Mouse (Mus musculus) C2C12 (cell line): ENCODE measurements around the gene Pidd1. TPM values are rescaled to one million over a fixed set of nuclear protein-coding genes. Genes with fewer than 3 reads are reported as not detected.

Experiments used
- H3K27me3 ChIP-seq: one replicate; pipeline ENCODE4 v1.6.1; 2011; ENCODE audit not compliant: control insufficient read depth, insufficient read depth, insufficient read length
- H3K36me3 ChIP-seq: one replicate; pipeline ENCODE4 v1.6.1; 2011; ENCODE audit not compliant: control insufficient read depth, insufficient read depth
- H3K4me3 ChIP-seq: one replicate; pipeline ENCODE4 v1.5.1; 2011; ENCODE audit warnings: mild to moderate bottlenecking, control low read depth; ENCODE audit not compliant: poor library complexity, insufficient read depth, severe bottlenecking
- H3K79me2 ChIP-seq: one replicate; pipeline ENCODE4 v1.6.1; 2011; ENCODE audit not compliant: control insufficient read depth, insufficient read depth
- H3K79me3 ChIP-seq: one replicate; pipeline ENCODE4 v1.6.1; 2011; ENCODE audit warnings: low read depth, control low read depth
- H3ac ChIP-seq: one replicate; pipeline ENCODE3; 2011; ENCODE audit warnings: low read depth; ENCODE audit not compliant: control insufficient read depth, insufficient read length
- CEBPB ChIP-seq: IDR thresholded peaks from one replicate; pipeline ENCODE4 v1.6.1; 2011; ENCODE audit warnings: low read depth, mild to moderate bottlenecking, control low read depth, moderate library complexity
- CTCF ChIP-seq: IDR thresholded peaks from one replicate; pipeline ENCODE4 v1.5.1; 2011; ENCODE audit not compliant: control insufficient read depth, insufficient read depth, insufficient read length
- FOSL1 ChIP-seq: IDR thresholded peaks from one replicate; pipeline ENCODE4 v1.8.0; 2011; ENCODE audit warnings: mild to moderate bottlenecking, low read length; ENCODE audit not compliant: poor library complexity, insufficient read depth, severe bottlenecking
- MAX ChIP-seq: IDR thresholded peaks from one replicate; pipeline ENCODE4 v1.6.1; 2011; ENCODE audit warnings: mild to moderate bottlenecking, control low read depth
- MYOD1 ChIP-seq: IDR thresholded peaks from one replicate; pipeline ENCODE4 v1.6.1; 2011; ENCODE audit warnings: low read depth; ENCODE audit not compliant: control insufficient read depth, insufficient read length
- MYOG ChIP-seq: IDR thresholded peaks from one replicate; pipeline ENCODE4 v1.6.1; 2011; ENCODE audit not compliant: control insufficient read depth, insufficient read length; ENCODE audit errors: extremely low read depth
- USF1 ChIP-seq: IDR thresholded peaks from one replicate; pipeline ENCODE4 v1.6.1; 2011; ENCODE audit warnings: low read depth, mild to moderate bottlenecking, control low read depth, moderate library complexity
- polyA plus RNA-seq: library from polyadenylated mRNA; unstranded; fragments of >200 nt; fragmentation: generic; extraction: Trizol; gene quantifications from one replicate; pipeline ENCODE4 v1.2.1, GENCODE M21; 2012; ENCODE audit warnings: missing spikeins

Pidd1 gene
- polyA plus RNA-seq, 1 experiment: 9.5 TPM

DNA sequence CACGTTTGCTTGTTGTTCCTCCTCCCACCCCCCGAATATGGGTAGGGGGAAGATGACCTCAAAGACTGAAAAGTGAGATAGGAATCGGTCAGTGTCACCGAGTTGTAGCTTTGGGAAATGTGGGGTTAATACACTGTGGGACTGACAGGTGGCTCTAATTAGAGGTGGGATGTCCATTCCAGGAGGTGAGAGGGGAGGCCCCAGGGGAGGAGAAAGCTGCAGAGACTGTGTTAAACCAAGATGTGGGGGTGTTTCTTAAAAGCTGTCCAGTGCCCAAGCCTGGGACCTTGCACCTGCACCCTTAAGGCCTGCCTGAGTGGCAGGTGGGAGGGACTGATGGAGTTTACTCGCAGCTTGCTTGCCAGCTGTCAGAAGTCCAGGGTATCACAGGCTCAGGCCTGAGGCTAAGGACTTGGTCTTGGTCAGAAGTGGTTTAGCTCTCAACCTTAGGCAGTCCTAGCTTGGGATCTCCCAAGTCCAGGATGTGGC, 18.6 kb upstream of the Pidd1 start:
- Histone ChIP-seq H3ac (no peak overlapping the region), H3K79me3 (no peaks in the 10 kb centered on the region), H3K27me3 (no peaks in the 10 kb centered on the region)

DNA sequence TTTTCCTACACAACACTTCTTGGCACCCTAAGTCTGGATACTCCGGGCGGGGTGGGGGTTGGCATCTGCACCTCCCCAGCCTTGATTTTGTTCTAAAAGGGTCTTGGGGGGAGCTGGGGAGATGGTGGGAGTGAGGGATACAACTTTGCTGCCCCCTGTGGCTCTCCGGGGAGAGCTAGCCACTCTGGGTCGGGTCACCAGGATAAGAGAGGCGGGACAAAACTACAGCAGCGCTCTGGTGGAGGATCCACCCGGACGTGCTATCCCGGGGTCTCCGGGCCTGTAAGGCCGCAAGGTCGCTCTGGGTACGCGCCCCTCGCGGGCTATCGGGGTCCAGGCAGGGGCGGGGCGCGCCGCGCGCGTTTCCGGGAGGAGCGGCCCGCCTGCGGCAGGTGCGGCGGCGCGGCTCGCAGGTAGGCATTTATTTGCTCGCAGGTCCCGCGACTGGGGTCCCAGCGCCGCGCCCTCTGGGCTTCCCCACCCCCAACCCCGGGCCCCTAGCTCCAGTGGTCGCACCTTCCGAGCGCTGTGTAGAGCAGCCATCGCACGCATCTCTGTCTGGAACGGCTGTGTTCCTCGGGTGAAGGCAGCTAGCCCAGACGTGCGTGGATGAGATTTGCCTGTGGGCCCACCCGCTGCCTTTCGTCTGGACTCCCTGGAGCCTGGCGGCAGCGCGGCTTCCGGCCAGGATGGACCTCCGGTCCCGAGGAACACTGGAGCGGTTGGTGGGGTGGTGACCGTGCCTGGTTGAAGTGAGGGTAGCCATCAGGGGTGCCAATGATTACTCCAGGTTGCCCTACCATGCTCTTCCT, 17.9 kb upstream of the Pidd1 start:
- TF ChIP-seq CTCF (no peak), MYOD1 (no peak), USF1 (no peak), MAX (no peak), FOSL1 (no peak), CEBPB (no peak), MYOG (no peak)
- no peak overlapping the region for H3K4me3 ChIP-seq
- H3K79me3 ChIP-seq: no peaks in the 10 kb centered on the region
- H3K27me3 ChIP-seq: no peaks in the 10 kb centered on the region
- peak overlapping the region; percentile 39 for H3ac ChIP-seq
- H3K79me2 ChIP-seq: peaks cover 4% of the 10 kb centered on the region
- peaks cover 3% of the 10 kb centered on the region for H3K36me3 ChIP-seq

More for the DNA sequence above, 18.6 kb upstream of the Pidd1 start:
- TF ChIP-seq CTCF: no peak
- no peak for TF ChIP-seq MAX
- TF ChIP-seq MYOG: no peak
- no peak for TF ChIP-seq CEBPB
- no peak for TF ChIP-seq MYOD1
- TF ChIP-seq USF1: no peak
- TF ChIP-seq FOSL1: no peak
- Histone ChIP-seq H3K79me2 (peaks cover 11% of the 10 kb centered on the region), H3K36me3 (peaks cover 3% of the 10 kb centered on the region), H3K4me3 (no peak overlapping the region)

DNA sequence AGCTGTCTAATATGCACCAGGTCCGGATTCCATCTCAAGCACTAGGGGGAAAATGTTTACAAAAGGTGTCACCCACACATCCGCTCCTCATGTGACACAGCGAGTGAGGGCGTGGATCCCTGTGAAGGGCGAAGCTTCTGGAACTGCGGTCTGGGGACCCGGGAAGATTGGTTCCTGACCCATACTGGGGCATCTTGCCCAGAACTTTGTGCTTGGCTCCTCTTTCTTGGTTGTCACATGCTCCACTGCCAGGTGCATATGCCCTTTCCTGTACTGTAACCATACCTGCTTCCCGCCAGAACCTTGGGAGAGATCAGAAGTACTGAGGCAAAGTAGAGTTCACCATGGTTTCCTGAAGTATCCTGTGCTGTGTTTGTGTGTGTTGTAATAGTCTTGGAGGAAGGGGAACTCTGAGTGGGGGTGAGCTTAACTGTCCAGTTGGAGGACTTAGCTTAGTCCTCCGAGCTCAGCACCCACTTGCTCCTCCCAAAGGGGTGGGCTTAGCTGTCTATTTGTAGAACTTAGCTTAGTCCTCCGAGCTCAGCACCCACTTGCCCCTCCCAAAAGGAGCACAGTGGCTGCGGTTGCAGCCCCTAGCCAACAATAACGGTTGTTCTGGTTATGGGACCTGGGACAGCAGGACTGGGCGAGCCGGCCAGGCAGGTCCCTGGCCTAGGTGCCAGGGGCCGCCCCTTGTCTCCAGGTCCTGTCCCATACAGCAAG, 16.7 kb upstream of the Pidd1 start, which contains the start of gene Cracr2b:
Gene Cracr2b (plus strand): TSS at position 704 of the 723 bp plus-strand sequence.
- peaks cover 3% of the 10 kb centered on the region for H3K36me3 ChIP-seq
- no peak for TF ChIP-seq MYOD1
- TF ChIP-seq CTCF: no peak
- no peak for TF ChIP-seq CEBPB
- no peak for TF ChIP-seq MYOG
- no peak for TF ChIP-seq FOSL1
- no peak for TF ChIP-seq USF1
- no peak for TF ChIP-seq MAX
- H3ac ChIP-seq: peak within 1 kb of the TSS; percentile 39
- H3K79me2 ChIP-seq: no peaks in the 10 kb centered on the region
- no peaks in the 10 kb centered on the region for H3K27me3 ChIP-seq
- H3K4me3 ChIP-seq: no peak within 1 kb of the TSS
- H3K79me3 ChIP-seq: no peaks in the 10 kb centered on the region

DNA sequence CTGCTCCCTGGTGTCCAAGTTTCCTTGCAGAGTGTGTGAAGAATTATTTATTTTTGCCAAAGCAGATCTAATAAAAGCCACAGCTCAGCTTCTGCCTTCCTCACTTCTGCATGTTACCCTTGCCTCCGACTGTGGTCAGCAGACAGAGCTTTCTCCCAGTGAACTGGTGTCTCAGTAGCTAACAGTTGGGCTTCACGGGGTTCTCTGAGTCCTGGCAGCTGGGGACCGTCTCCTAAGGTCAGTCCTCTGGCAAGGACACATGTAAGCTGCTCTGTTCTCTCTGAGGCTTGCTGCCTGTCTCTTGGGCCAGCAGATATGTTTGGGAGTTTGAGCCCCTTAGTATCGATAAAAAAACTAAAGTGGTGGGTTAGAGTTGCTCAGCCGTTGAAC, 16.2 kb upstream of the Pidd1 start:
- no peak overlapping the region for H3K4me3 ChIP-seq
- H3K79me2 ChIP-seq: no peaks in the 10 kb centered on the region
- H3K79me3 ChIP-seq: no peaks in the 10 kb centered on the region
- peaks cover 3% of the 10 kb centered on the region for H3K36me3 ChIP-seq
- no peaks in the 10 kb centered on the region for H3K27me3 ChIP-seq
- H3ac ChIP-seq: no peak overlapping the region
- TF ChIP-seq MYOG (no peak), CEBPB (no peak), MAX (no peak), USF1 (no peak), FOSL1 (no peak), CTCF (no peak), MYOD1 (no peak)

DNA sequence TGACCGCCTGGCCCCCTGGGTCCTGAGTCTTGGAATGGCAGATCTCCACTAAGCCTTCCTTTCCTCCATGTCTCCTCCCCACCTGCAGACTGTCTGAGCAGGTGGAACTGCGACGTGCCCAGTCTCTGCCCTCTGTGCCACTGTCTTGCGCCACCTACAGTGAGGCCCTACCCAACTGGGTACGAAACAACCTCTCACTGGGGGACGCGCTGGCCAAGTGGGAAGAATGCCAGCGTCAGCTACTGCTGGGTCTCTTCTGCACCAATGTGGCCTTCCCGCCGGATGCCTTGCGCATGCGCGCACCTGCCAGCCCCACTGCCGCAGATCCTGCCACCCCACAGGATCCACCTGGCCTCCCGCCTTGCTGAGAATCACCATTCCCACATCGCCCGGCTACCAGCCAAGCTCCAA, 15.5 kb upstream of the Pidd1 start:
- H3K4me3 ChIP-seq: no peak overlapping the region
- no peaks in the 10 kb centered on the region for H3K27me3 ChIP-seq
- no peak overlapping the region for H3ac ChIP-seq
- H3K79me3 ChIP-seq: no peaks in the 10 kb centered on the region
- peaks cover 3% of the 10 kb centered on the region for H3K36me3 ChIP-seq
- TF ChIP-seq MYOD1: no peak
- no peak for TF ChIP-seq USF1
- TF ChIP-seq CEBPB: no peak
- no peak for TF ChIP-seq CTCF
- TF ChIP-seq FOSL1: no peak
- no peak for TF ChIP-seq MAX
- H3K79me2 ChIP-seq: no peaks in the 10 kb centered on the region
